Mouse (Mus musculus) embryo, embryonic 10 days (tissue): Measurements from ENCODE around the gene Gm10842.
"Not testable (repeated sequence)": the region's sequence is repeated elsewhere in the genome, so short reads cannot be mapped to it uniquely, and the experiment has no call there.

ENCODE experiments used
- DNase-seq: peaks from one replicate; pipeline ENCODE4 v3.0.0-alpha.2; 2015; ENCODE audit warnings: low spot score

Gene Gm10842

DNA sequence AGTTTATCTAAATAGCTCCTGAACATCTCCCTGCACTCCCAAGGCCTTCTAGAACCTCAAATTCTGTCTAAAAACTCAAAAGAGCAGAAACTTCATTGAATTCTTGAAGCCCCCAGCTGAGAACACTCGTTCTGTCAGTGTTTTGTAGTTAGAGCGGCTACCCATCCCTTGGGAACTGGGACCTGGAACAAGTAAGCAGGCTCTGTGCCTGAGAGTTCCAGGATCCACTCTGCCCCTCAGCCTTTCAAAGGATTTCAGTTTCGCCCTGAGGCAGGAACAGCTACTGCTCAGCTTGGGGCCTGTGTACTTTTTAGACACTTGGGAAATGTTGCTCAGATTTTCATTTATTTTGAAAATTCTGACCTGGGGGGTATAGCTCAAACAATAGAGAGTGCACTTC lies at the start of gene Gm10842:
Gm10842 (plus strand) TSS at position 301 of the 400 bp plus-strand sequence.
- no peak for DNase-seq

DNA sequence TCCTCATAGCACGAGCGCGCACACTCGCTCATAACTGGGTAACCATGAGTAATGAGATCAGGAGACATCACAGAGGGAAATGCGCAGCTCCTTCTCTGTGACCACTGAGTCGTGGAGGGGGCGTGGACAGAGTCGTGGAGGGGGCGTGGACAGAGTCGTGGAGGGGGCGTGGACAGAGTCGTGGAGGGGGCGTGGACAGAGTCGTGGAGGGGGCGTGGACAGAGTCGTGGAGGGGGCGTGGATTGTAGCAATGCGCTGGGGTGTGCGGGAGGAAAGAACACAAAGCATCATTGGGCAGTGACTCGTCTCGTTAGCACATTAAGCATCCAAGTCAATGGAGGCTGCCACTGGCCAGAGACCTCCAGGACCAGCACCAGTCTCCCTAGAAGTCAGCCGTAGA lies 34.2 kb upstream of the Gm10842 start:
- not testable (repeated sequence) for DNase-seq

DNA sequence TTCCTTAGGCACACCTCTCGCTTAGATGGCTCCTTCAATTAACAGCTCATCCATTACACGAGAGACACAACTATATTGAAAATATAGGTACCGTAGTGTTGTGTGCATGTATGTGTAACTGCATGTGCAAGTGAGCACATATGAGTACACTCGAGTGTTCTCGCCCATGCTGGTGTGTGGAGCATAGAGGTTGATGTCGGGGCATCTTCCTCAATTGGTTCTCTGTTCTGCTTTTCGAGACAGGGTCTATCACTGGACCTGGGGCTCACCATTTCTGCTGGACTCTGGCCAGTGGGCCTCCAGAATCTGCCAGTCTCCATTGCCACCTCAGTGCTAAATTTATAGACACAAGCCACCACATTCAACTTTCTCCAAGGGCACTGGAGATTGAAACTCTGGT lies 28.9 kb upstream of the Gm10842 start:
- DNase-seq, result no peak

DNA sequence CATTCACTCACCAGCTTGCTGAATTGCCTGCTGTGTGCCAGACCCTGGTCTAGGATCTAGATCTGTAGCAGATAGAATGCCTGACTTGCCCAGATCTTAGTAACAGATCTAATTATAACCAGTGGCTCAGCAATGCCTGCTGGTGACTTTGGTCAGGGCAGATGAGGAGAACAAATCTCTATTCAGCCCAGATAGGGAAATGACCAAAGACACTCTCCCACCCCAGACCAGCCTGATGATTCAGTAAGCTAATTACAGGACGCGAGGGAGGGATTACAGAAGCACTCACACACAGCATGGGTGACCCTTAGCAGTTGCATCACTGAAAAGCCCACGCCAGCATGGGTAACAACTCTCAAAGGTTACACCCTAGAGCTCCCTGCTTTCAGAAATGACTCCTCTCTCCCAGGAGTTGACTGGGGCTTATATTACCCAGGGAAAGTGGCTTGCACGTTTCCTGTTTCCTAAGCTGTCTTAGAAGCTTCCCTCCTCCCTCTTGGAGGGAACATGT lies 26.1 kb upstream of the Gm10842 start:
- DNase-seq, result no peak

DNA sequence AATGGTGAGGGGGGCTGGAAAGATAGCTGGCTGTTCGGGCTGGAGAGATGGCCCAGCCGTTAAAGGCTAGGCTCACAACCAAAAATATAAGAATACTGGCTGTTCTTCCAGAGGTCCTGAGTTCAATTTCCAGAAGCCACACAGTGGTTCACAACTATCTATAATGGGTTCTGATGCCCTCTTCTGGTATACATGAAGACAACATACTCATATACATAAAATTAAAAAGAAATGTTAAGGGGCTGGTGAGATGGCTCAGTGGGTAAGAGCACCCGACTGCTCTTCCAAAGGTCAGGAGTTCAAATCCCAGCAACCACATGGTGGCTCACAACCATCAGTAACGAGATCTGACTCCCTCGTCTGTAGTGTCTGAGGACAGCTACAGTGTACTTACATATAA lies 24.9 kb upstream of the Gm10842 start:
- DNase-seq, result not testable (repeated sequence)

DNA sequence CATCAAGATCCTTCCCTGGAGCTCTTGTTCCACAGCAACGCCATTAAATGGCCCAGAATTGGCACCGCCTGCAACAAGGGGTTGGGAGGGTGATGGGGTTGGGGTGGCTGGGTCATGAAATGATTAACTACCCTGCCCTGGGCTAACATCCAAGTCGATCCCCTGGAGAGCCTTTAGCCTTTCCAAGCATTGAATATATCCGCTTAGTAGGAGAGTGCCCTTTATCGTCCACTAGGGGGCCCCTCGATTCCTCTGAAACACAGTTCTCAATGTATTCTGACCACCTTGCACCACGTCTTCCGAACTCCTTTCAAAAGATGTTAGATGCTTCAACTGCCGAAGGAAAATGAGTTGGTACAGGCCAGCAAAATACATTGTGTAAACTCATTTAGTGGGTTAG lies 22.7 kb upstream of the Gm10842 start:
- DNase-seq, result peak; percentile 85

DNA sequence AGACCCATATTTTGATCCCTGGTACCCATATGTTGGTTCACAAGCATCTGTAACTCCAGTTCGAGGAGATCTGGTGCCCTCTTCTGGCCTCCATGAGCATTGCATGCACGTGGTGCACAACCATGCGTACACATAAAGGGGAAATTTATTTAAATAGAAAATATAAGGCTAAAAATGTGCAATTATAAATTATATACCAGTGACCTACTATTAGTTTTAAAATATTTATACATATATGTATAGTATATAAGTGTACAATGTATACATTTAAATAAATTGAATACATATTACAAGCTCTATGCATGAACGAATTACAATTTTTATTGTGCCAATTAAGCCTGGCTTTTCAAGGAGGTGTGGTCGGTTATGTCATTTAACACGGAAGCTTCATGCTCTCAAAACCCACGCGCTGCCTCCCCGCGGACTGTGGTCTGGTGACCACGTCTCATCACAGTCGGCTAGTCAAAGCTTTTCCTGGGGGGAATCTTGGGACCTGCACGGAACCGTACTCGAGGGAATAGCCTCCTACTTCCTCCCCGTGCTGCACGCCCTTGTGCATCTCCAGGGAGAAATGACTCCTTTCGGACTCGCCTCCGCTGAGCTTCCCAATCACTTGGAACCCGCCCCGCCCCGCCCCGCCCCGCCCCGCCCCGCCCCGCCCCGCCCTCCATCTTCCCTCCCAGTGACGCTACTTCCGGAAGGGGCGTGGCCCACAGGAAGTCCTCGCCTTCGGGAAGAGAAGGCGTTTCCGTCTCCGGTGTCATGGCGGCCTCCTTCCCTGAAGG lies 20.8 kb upstream of the Gm10842 start, which contains the start of gene Mettl2:
Mettl2 (plus strand) TSS at position 691 of the 785 bp plus-strand sequence.
- peak; percentile 92 for DNase-seq

DNA sequence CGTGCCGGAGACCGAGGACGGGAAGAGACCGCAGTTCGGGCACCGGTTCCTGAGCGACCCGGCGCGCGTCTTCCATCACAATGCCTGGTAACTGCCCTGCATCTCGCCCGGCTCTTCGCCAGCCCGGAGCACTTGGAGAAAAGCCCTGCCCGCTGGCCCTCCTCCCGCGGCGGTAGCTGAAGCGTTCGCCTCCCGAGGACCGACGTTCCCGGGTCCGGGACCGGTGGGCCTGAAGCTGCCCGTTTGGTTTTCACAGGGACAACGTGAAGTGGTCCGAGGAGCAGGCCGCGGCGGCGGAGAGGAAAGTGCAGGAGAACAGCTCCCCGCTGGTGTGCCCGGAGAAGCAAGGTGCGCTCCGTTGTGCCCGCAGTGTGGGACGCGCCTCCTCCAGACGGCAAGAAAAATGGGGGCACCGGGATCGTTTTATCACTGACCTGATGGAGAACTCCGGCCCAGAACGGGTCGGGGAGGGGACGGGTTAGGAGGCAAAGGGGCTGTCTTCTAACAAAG lies 20.1 kb upstream of the Gm10842 start:
- no peak for DNase-seq

DNA sequence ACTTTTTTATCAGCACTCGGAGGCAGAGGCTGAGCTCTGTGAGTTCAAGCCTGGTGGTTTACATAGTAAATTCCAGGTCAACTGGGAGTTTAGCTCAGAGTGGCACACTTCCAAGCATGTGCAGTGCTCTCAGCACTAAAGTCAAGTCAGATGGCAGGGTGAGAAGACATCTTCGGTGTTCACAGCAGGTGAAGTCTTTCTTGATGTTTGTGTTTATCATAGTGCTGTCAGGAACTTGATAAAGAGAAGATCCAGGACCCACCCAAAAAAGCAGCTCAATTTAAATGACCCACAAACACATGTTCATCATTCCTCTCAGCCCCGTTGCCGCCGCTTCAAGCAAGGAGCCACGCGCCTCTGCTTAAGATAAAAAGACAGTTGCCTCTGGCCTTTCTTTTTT lies 11.0 kb upstream of the Gm10842 start:
- DNase-seq, result no peak

DNA sequence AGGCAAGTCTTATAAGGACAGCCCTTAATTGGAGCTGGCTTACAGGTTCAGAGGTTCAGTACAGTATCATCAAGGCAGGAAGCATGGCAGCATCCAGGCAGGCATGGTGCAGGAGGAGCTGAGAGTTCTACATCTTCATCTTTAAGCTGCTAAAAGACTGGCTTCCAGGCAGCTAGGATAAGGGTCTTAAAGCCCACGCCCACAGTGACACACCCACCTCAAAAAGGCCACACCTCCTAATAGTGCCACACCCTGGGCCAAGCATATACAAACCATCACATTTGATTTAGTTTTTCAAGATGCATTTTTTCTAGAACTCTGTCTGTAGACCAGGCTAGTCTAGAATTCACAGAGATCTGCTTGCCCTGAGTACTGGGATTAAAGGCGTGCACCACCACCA lies 9.4 kb upstream of the Gm10842 start:
- not testable (repeated sequence) for DNase-seq

DNA sequence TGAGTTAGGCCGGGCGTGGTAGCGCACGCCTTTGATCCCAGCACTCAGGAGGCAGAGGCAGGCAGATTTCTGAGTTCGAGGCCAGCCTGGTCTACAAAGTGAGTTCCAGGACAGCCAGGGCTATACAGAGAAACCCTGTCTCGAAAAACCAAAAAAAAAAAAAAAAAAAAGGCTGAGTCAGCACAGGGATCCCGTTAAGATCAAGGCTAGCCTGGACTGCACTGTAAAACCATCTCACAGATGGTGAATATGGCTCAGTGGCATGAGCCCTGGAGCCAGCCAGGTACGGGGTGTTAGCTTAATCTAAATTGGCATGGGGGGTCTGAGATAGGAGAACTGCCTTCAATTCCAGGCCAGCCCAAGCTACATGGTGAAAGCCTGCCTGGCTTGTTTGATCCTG lies 6.2 kb upstream of the Gm10842 start:
- DNase-seq, result not testable (repeated sequence)

DNA sequence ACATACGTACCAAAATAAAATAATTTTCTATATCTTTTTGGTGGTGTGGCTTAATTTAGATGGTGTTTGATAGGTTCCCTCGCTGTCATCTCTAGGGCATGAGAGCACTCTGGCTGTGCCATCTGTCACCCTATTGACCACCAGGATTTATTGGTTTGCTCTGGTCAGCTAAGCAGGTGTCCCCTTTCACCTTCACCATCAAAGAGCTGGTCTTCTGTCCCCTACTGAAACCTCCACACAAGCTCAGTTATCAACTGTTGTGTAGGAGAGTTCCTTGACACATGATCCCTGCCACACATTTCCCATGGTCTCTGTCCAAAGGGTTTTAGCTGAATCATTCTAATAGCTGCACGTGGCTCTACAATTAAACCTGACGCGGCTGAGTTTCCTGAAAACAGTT lies 5.6 kb upstream of the Gm10842 start:
- no peak for DNase-seq

DNA sequence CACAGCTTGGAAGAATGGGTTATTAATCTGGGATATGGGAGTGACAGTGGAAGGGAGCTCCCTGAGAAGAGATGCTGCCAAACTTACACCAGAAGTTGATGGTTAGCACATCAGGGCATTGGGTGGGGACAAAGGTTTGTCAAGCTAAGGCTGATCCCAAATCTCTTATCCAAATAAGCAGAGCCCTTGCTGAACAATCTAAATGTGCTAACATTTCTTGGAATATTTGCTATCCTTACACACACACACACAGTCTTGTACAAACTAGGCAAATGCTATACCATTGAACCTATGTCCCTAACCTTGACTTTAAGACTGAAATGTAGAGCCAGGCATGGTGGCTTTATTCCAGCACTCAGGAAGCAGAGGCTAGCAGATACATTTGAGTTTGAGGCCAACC lies 3.1 kb upstream of the Gm10842 start:
- DNase-seq, result no peak

DNA sequence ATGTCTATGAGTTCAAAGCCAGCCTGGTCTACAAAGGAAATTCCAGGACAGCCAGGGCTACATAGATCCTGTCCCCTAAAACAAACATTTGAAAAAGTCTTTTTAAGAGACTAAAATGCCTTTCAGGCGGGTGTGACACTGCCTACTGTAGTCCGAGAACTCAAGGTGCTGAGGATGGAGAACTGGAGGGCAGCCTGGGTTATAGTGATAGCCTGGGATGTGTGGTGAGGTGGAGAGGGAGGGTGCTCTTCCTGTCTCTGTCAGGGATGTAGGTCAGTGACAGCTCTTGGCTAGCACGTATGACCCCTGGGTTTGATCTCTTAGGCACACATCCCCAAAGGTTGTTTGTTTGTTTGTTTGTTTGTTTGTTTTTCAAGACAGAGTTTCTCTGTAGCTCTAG lies 2.6 kb upstream of the Gm10842 start:
- DNase-seq, result no peak

DNA sequence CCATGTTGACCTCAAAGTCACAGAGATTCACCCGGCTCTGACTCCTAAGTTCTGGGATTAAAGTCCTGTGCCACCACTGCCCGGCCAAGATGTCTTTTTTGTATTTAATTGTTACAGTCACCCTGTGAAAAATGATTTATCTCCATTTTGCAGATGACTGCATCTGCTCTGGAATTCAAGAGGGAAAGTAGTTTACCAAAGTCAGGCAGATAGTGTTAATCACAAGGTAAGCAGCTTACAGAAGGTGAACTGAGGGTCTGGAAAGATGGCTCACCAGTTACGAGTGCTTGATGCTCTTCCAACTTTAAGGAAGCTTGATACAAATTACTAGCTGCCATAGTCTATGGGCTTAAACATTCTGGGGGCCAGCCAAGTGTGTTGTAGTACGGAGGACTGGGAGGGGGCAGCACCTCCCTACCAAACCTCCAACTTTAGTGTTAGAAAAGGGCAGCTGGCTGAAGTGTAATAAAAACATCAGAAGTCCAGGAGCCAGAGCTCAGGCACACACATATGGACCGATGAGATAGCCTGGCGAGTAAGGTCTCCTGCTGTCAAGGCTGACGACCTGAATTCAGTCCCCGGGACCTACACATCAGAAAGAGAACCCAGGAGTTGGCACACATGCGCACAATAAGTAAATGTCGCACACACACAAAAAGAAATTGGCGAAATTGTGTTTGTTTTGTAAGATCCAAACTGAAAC lies 2.0 kb upstream of the Gm10842 start:
- DNase-seq, result no peak

DNA sequence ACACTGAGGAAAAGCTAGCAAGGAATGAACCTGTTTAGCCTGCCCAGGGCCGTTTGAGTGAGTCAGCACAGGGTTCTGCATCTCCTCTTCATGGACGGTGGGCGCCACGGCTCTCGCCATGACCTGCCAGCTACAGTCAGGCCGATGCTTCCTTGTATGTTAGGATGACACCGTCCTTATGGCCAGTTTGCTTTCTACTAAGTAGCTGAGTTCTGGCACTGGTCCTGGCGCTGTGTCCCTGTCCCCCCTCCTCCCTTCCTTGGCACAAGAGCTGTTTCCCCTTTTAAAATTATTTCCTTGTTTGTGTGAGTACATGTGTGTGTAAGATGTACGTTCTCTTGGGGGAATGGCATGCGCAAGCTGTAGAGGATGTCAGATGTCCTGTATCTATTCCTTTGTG lies 1.5 kb upstream of the Gm10842 start:
- DNase-seq, result no peak

DNA sequence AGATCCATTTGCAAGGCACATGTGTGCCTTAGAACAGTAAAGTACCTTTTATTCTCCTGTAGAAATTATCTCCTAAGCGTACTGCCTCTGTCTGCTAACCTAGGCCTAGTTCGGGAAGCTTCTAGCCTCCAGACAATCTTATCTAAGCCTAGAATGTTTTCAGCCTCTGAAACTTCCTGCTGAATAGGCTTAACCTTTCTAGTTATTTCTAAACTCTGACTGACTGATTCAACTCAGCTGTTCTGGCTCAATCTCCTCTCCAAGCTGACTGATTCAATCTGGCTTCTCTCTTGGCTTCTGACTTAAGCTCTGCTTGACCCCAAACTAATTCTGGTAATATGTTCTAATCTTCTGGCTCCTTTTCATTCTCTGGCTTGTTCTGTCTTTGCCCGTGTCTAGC lies 2.7 kb downstream of the Gm10842 start:
- no peak for DNase-seq

DNA sequence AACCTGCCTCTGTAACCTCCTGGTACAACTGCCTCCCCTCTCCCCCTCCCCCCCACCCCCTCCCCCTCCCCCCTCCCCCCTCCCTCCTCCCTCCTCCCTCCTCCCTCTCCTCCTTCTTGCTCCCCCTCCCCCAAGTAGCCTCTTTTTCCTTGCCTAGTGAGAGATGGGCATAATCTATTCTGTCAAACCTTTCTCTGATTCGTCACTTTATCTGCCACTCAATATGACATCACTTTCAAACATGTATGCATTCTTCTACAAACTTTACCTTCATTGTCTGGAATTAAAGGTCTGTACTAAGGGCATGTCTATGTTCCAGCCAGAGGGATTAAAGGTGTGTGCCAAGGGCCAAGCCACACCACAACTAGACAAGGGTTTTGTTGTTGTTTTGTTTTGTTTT lies 3.1 kb downstream of the Gm10842 start:
- DNase-seq, result no peak

DNA sequence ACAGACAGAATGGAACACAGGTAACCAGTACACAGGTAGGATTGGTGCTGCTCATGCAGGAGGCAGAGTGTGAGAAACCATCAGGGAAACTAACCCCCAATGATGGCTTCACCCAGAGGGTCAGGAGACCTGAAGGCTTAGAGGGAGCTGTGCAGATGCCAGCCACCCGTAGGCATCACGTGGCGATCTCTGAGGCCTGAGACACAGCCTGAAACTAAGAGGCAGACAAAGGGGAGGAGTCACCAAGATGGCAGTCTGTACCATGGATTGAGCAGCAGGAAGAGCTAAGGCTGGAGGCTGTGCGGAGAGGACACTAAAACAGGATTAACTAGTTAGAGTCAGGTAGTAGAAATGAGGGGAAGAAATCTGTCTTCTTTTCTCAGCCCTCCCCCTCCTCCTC lies 4.0 kb downstream of the Gm10842 start:
- no peak for DNase-seq

DNA sequence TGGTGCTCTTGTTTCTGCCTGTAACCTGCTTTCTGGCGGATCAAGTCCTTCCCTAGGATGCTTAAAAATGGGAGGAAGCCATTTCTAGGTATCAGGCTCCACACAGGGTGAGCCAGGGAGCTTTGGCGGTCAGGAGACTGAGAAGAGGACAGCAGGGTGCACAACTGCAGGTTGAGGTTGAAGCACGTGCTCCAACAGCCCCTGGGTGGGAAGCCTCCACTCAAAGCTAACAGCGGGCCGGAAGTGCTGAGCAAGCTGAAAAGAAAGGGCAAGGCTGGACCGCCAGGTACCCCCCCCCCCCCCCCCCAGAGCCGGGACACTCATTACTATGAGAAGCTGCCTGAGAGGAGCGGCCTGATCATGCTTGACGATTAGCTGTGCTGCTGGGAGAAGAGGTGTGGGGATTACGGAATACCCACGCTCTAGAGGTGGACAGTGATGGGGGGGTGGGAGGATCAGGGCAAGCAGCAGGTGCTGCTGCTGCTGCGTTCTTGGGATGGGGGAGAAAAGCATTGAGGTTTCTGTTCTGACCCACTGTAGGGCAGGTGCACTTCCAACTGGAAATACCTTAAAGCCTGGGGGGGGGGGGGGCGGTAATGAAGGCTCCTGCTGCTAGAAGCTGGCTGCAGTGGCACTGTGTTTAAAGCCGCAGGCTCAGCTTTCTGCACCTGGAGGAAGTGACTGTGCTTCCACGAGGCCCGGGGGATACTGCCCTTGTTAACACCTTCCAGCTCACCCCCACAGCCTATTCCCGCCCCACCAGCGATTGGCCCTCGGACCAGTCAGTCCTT lies 4.7 kb downstream of the Gm10842 start:
- no peak for DNase-seq

DNA sequence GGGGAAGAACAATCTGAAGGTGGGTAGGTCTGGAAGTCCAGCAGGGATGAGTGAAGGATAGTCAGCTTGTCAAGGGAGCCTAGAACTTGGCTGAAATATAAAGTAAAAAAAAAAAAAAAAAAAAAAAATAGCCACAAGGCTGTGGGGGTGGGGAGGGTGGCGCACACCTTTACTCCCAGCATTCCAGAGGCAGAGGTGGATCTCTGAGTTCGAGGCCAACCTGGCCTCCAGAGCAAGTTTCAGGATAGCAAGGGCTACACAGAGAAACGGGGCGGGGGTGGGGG lies 5.3 kb downstream of the Gm10842 start:
- no peak for DNase-seq

DNA sequence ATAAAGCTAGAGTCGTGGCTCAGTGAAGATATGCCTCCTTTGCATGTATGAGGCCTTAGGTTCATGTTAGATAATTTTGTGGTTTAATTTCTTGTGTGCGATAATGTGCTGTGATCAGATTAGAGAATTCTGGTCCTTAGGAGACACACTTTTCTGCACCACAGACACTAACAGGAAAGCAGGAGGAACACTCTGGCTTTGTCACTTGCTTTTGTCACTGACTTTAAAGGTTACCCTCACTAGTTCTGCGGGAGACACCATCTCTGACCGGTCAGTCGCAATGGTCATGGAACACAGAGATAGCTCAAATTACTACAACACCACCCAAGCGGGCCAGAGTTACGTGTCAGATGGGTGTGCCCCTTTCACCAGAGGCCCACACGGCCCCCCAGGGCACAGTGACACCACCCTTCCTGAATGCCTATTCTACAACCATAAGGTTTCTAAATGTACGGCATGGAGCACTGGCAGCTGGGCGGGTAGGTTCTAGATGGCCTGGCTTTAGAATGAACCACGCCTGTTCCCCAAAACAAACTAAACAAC lies 5.7 kb downstream of the Gm10842 start:
- DNase-seq, result no peak
